Mouse (Mus musculus) left cerebral cortex, adult 2 months (tissue): ENCODE results near the gene Smarcc1. TPM values are rescaled to one million over a fixed set of nuclear protein-coding genes. Genes with fewer than 3 reads are reported as not detected.

Experiments
- DNase-seq, 2 experiments: peaks; one replicate each; pipeline ENCODE4 v3.0.0; 2021 to 2022; ENCODE audit warnings: low spot score in 2 of 2, mixed read lengths in 1 of 2; ENCODE audit errors: extremely low spot score in 1 of 2
- H3K27ac ChIP-seq: fragments of 200-600 bp; 2 replicates; pipeline ENCODE4 v1.8.1; 2022
- H3K4me3 ChIP-seq: fragments of 200-600 bp; 2 replicates; pipeline ENCODE4 v1.8.1; 2022
- CTCF ChIP-seq: fragments of 200-600 bp; IDR thresholded peaks from 2 replicates; pipeline ENCODE4 v1.8.1; 2022; ENCODE audit warnings: antibody characterized with exemption, mild to moderate bottlenecking, moderate library complexity
- intact Hi-C: fragments of 180-260 bp; cut with DNase I; formaldehyde crosslinking; loops from one replicate; pipeline ENCODE4 v1.15.1; 2025
- total RNA-seq, 2 experiments: library from RNA; stranded (reverse); gene quantifications; 2 replicates each; pipeline ENCODE4 v1.2.3; 2021

The Smarcc1 gene
- total RNA-seq, 2 experiments from 2014 or later, result 68.6 to 74.8 TPM

DNA sequence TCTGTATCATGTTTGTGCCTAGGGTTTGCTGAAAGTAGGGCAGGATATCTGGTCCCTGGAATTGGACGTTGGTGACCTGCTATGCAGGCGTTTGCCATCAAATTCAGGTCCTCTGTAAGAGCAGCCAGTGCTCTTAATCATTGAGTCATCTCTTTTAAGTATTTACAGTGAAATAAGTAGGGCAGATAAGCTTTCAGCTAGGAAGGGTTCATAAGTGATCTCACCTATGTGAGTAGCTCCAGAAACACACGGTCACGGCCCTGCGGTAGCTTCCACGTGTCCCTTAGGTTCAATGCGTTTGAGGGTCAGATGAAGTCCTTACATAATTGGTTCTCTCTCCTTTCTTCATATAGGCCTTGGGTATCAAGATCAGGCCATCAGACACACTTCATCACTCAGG, 90.8 kb downstream of the Smarcc1 start:
- intact Hi-C loops, result loop anchor here (5.0 kb wide), 1 partner anchor 84 kb away; no protein-coding TSS in a partner anchor
- no peak for DNase-seq
- H3K4me3 ChIP-seq, result no peak overlapping the region
- TF ChIP-seq CTCF, result no peak
- peak overlapping the region; percentile 67 for H3K27ac ChIP-seq

DNA sequence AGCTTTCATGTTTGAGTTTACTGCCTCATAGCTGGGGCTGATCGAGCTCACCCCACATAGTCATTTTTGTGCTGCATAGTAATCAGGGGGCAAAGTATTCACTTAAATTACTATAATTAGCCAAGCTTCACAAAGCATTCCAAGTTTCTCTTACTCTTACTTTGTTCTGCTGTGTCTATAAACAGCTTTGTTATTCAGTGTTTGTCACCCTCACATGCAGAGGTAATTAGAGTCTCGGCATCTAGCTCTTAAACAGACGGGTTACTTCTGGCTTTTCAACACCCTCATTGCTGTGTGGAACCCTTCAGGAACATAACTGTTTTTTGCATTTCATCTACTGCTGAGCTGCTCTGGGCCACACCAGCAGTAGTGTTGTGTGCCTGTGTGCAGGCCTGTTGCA, 91.5 kb downstream of the Smarcc1 start:
- intact Hi-C loops, result loop anchor here (5.0 kb wide), 1 partner anchor 83 kb away; no protein-coding TSS in a partner anchor
- no peak for DNase-seq
- Histone ChIP-seq H3K4me3 (no peak overlapping the region), H3K27ac (peak overlapping the region; percentile 67)
- TF ChIP-seq CTCF, result no peak

DNA sequence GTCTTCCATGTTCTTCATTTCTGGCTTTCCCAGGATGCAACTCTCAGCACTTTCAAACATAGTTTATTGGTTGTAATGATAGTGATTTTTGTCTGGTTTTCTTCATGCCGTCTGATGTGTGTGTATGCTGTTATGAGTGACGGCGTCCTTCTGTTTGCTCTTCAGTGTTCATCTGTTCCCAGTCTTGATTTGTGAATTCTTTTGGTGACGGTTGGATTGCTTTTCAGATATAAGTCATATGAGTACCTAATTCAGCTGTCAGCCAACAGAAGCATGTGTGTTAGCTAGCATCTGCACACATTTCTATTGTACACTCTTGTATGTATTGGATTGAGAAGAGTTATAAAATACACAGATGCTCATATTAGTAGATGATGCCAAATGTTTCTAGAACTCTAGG, 106.8 kb downstream of the Smarcc1 start:
- intact Hi-C loops, result no loop called here
- no peak overlapping the region for H3K27ac ChIP-seq
- DNase-seq, result no peak

GRCm38 (mm10) chr9:110226191-110226590, 108.7 kb downstream of the Smarcc1 start:
- DNase-seq, result no peak
- TF ChIP-seq CTCF, result no peak
- intact Hi-C loops, result no loop called here
- H3K27ac ChIP-seq, result no peak overlapping the region
- no peak overlapping the region for H3K4me3 ChIP-seq

More for the DNA sequence above, 106.8 kb downstream of the Smarcc1 start:
- no peak for TF ChIP-seq CTCF
- no peak overlapping the region for H3K4me3 ChIP-seq

- H3K27ac ChIP-seq, result no peak overlapping the region; the same call in 1 of the 2 replicates
- intact Hi-C loops, result no loop called here
- no peak for TF ChIP-seq CTCF
- no peak overlapping the region for H3K4me3 ChIP-seq
- no peak for DNase-seq
These were observed 111.2 kb downstream of the Smarcc1 start for GRCm38 (mm10) chr9:110228671-110229070.

- intact Hi-C loops, result no loop called here
- peak overlapping the region; percentile 20 for H3K27ac ChIP-seq
- DNase-seq, result no peak
- no peak for TF ChIP-seq CTCF
- H3K4me3 ChIP-seq, result no peak overlapping the region
These were observed 111.6 kb downstream of the Smarcc1 start for GRCm38 (mm10) chr9:110229112-110229511.

DNA sequence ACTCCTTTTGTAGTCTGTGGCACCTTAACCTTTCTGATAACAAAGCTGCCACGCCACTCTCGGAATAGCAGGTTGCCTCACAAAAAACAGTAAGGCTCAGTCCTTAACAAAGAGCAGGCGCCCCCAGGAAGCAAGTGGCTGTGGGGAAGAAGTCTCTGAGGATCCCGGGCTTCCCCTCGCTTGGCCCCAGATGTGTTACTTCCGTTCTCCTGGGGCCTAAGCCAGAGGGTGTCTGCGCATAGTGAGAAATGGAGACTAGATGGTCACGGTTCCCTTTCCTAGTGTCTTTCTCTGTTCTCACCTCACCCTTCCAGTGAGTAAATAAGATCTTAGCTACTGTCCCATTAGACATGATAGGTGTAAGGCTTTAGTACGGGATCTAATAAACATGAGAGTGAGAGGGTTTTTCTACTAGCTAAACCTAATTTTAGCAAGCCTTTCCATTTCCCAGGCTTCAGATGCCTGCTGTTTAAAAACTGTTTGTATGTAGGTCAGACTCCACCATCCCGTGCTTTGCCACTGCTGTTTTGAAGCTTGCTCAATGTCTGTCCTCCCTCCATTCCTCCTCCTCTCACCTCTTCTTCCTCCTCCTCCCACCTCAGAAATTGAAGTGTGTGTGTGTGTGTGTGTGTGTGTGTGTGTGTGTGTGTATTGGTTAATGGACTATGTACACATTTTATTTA, 112.2 kb downstream of the Smarcc1 start:
- TF ChIP-seq CTCF, result no peak
- Histone ChIP-seq H3K4me3 (no peak overlapping the region), H3K27ac (peak overlapping the region; percentile 86)
- no peak for DNase-seq
- intact Hi-C loops, result no loop called here

GRCm38 (mm10) chr9:110230395-110231071, 113.0 kb downstream of the Smarcc1 start:
- TF ChIP-seq CTCF, result no peak
- intact Hi-C loops, result no loop called here
- no peak overlapping the region for H3K4me3 ChIP-seq
- no peak for DNase-seq
- peak overlapping the region; percentile 86 for H3K27ac ChIP-seq

DNA sequence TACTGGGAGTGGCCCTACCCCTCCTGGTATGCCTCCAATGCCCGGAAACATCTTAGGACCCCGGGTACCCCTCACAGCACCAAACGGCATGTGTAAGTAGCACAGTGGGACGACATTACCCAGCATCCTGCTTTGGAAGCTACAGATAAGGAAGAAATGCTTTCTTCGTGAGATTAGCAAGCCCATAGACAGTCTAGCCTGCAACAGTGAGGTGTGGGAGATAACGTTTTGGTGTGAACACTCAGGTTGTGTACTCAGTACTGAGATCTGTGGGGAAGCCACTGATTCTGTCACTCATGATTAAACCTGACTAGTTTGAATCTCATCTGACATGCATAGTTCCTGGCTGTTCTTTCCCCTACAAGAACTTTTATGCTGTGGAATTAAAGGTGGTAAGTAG, 117.5 kb downstream of the Smarcc1 start:
- no peak overlapping the region for H3K4me3 ChIP-seq
- intact Hi-C loops, result no loop called here
- DNase-seq, result no peak
- H3K27ac ChIP-seq, result no peak overlapping the region
- TF ChIP-seq CTCF, result no peak

DNA sequence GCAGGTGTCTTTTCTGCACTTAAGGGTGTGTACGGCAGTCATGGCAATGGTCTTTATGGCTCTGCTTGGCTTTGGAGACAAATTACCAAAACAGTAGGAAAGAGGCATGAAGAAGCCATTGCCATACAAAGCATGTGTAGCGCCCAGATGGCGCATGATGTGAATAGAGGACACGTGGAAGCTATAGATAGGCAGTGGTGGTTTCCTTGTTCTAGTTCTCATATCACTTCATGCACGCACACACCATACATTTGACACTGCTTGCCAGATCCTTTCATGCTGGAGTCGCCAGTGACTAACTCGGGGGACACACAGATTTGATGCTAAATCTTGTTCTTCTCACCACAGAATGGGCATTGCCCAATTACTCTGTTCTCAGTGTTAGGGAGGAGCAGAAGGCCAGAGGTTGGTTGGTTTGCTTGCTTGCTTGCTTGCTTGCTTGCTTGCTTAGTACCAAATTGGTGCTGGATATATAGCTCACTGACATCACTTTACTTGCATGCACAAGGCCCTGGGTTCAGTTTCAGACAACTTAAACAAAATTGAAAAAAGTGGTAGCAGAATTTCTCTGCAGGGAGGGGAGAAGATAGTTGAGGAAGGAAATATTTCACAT, 125.8 kb downstream of the Smarcc1 start, which contains the start of gene Cspg5:
Gene Cspg5 (plus strand): TSS at position 563 of the 613 bp plus-strand sequence.
- intact Hi-C loops, result no loop called here
- no peak for DNase-seq
- TF ChIP-seq CTCF, result no peak
- Histone ChIP-seq H3K4me3 (peak within 1 kb of the TSS; percentile 72), H3K27ac (peak within 1 kb of the TSS; percentile 96)

DNA sequence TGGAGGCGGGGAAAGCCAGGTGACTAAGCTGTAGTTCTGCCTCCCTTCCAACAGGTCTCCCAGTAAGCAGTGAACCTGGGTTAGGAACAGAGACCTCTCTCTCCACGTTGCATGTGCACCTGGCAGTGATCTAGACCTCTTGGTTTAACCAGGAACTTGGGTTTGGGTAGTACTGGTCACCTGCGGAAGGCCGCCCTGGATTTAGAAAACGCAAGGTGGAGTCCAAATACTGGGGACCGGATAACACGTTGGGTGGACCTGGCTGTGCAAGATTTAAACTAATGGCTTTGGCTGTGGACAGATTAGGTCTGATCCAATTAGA, 127.0 kb downstream of the Smarcc1 start:
- no peak for DNase-seq
- intact Hi-C loops, result loop anchor here (2.0 kb wide), 1 partner anchor 48 kb away; no protein-coding TSS in a partner anchor
- peak overlapping the region; percentile 96 for H3K27ac ChIP-seq
- no peak for TF ChIP-seq CTCF
- H3K4me3 ChIP-seq, result peak overlapping the region; percentile 72

GRCm38 (mm10) chr9:110244889-110245589, 127.5 kb downstream of the Smarcc1 start:
- TF ChIP-seq CTCF, result no peak
- peak; percentile 83 to 86 for DNase-seq
- Histone ChIP-seq H3K4me3 (peak overlapping the region; percentile 72), H3K27ac (peak overlapping the region; percentile 96)
- intact Hi-C loops, result loop anchor here (1.0 to 2.0 kb wide), 2 partner anchors 39 to 48 kb away; no protein-coding TSS in a partner anchor
